19 mouse cellular contexts compared by ENCODE assay signal in genomic region chr6:128250596-128250995, GRCm38 (mm10). TPM values are rescaled to one million over a fixed set of nuclear protein-coding genes. Genes with fewer than 3 reads are reported as not detected.
DNase-seq lines count a peak whose midpoint lies in the region; ATAC-seq and TF ChIP-seq lines count a peak whose summit lies in the region.
"Had no signal": no experiment of that assay in that cellular context is flagged by ENCODE, and none has a peak within 500 bp of the region (broad histone marks: within the 10 kb centered on the region; RNA-seq: fewer than 3 reads in every experiment).

No protein-coding gene starts in this region.

- no peaks in the 10 kb centered on the region for H3K79me2 ChIP-seq in myocyte (ENCODE audit: control insufficient read depth, insufficient read depth)

- no peak overlapping the region for H3K27ac ChIP-seq in embryonic facial prominence, embryonic 14.5 days (replicated peaks; ENCODE audit: low read depth, low read length)
- no peak overlapping the region for H3K27ac ChIP-seq in embryonic facial prominence, embryonic 10.5 days (replicated peaks)

- H3K9ac ChIP-seq in embryonic facial prominence, embryonic 14.5 days (ENCODE audit: low read depth, low read length): no peak overlapping the region

- H3K9me3 ChIP-seq in embryonic facial prominence, embryonic 14.5 days (ENCODE audit: control insufficient read depth, low read length): no peaks in the 10 kb centered on the region
- H3K9me3 ChIP-seq in embryonic facial prominence, embryonic 10.5 days: no peaks in the 10 kb centered on the region

- H3K4me3 ChIP-seq in embryonic facial prominence, embryonic 14.5 days (ENCODE audit: low read depth, low read length): no peak overlapping the region
- no peak overlapping the region for H3K4me3 ChIP-seq in embryonic facial prominence, embryonic 10.5 days
- H3K4me3 ChIP-seq in myocyte: no peak overlapping the region

- DNase-seq in embryonic facial prominence, embryonic 14.5 days (ENCODE audit: low spot score): peak; percentile 32
- DNase-seq in embryonic facial prominence, embryonic 10.5 days (ENCODE audit: low spot score): no peak
- DNase-seq: adrenal gland, adult 2 months; adrenal gland, adult 8-10 months; adrenal gland, postnatal 10 days; adrenal gland, postnatal 14 days; adrenal gland, postnatal 25 days; adrenal gland, postnatal 36 days; B cell, adult 2 months; cerebellum, adult 11 months; cerebellum, adult 11-12 months; cerebellum, adult 18-20 months had no signal

- WGBS in embryonic facial prominence, embryonic 14.5 days: 79% methylated on average over 5 of the region's 5 CpGs
- 84% methylated on average over 5 of the region's 5 CpGs for WGBS in embryonic facial prominence, embryonic 10.5 days

- no peaks in the 10 kb centered on the region for H3K27me3 ChIP-seq in embryonic facial prominence, embryonic 14.5 days (replicated peaks; ENCODE audit: control insufficient read depth, insufficient read depth, low read length)
- H3K27me3 ChIP-seq in embryonic facial prominence, embryonic 10.5 days (replicated peaks; ENCODE audit: low read depth, poor library complexity, severe bottlenecking): no peaks in the 10 kb centered on the region
- no peaks in the 10 kb centered on the region for H3K27me3 ChIP-seq in myocyte (ENCODE audit: control insufficient read depth, insufficient read depth, insufficient read length)
- H3K27me3 ChIP-seq: CH12.LX, Patski had no signal

- no peak overlapping the region for H3K4me2 ChIP-seq in embryonic facial prominence, embryonic 14.5 days (ENCODE audit: low read depth, low read length)
- no peak overlapping the region for H3K4me2 ChIP-seq in myocyte (ENCODE audit: low read depth)

- no peak for ATAC-seq in embryonic facial prominence, embryonic 14.5 days (ENCODE audit: low read depth)
- ATAC-seq in inflammation-experienced regulatory T-cells, adult 6 months: no peak
- ATAC-seq: activated CD4-positive, CD25-positive, alpha-beta regulatory T cell, adult 4 months; CD4-positive, CD25-positive, alpha-beta regulatory T cell, adult 4 months; Patski had no signal

- no peaks in the 10 kb centered on the region for H3K4me1 ChIP-seq in embryonic facial prominence, embryonic 14.5 days (ENCODE audit: control insufficient read depth, insufficient read depth, low read length)
- peaks cover 5% of the 10 kb centered on the region for H3K4me1 ChIP-seq in embryonic facial prominence, embryonic 10.5 days

- H3K36me3 ChIP-seq in embryonic facial prominence, embryonic 14.5 days (ENCODE audit: control insufficient read depth, insufficient read depth, low read length): no peaks in the 10 kb centered on the region
- no peaks in the 10 kb centered on the region for H3K36me3 ChIP-seq in embryonic facial prominence, embryonic 10.5 days (replicated peaks)
- peaks cover 11% of the 10 kb centered on the region for H3K36me3 ChIP-seq in myocyte (ENCODE audit: control insufficient read depth, insufficient read depth)
- H3K36me3 ChIP-seq: G1E had no signal

- TF ChIP-seq POLR2A in myocyte (IDR thresholded peaks at IDR 0.05; ENCODE audit: insufficient read length, low read depth): no peak

- no peak overlapping the region for H3ac ChIP-seq in myocyte (ENCODE audit: control insufficient read depth, insufficient read length)

TF ChIP-seq in myocyte, 11 proteins besides CTCF, POLR2A, EP300 and RAD21:
- no peak for TF ChIP-seq USF1 (IDR thresholded peaks at IDR 0.05; ENCODE audit: low read depth)
- peak; percentile 81 to 94 (median 82) for TF ChIP-seq MYOG (IDR thresholded peaks at IDR 0.05; ENCODE audit: control insufficient read depth in 1 of 3, insufficient read depth in 1 of 3, insufficient read length in 2 of 3, low read depth in 2 of 3)
- TF ChIP-seq REST (IDR thresholded peaks at IDR 0.05; ENCODE audit: insufficient read depth, insufficient read length): no peak
- TF ChIP-seq TCF3 (IDR thresholded peaks at IDR 0.05; ENCODE audit: insufficient read length, low read depth): peak; percentile 82
- TF ChIP-seq CEBPB (IDR thresholded peaks at IDR 0.05; ENCODE audit: insufficient read depth, poor library complexity, severe bottlenecking): no peak
- peak; percentile 32 to 88 (median 79) for TF ChIP-seq MYOD1 (IDR thresholded peaks at IDR 0.05; ENCODE audit: control insufficient read depth in 1 of 3, insufficient read length in 2 of 3, low read depth in 2 of 3)
- TF ChIP-seq TCF12 (IDR thresholded peaks at IDR 0.05; ENCODE audit: insufficient read depth, poor library complexity, severe bottlenecking): peak; percentile 84

RNA-seq across cellular contexts. Expression of gene Tead4, which starts 50.0 kb away (rescaled TPM):
- 6.3 and 8.9 TPM in 2 replicates for polyA plus RNA-seq in embryonic facial prominence, embryonic 14.5 days (2014; fragmentation: Nextera tagmentation; extraction: Ambion mirVana)
- polyA plus RNA-seq in embryonic facial prominence, embryonic 10.5 days (2016; fragmentation: Nextera tagmentation; extraction: Ambion mirVana): 2.9 and 3.2 TPM in 2 replicates
- 70.9 TPM for polyA plus RNA-seq in myocyte (2012; fragmentation: generic; extraction: Trizol)
- not detected for polyA plus RNA-seq in inflammation-experienced regulatory T-cells, adult 6 months (2017; shearing (Covaris generic))
- polyA plus RNA-seq: activated CD4-positive, CD25-positive, alpha-beta regulatory T cell, adult 4 months; CD4-positive, CD25-positive, alpha-beta regulatory T cell, adult 4 months; G1E had no signal
